Mouse (Mus musculus) CD4-positive helper T cell, adult 2 months (primary cell): ENCODE data around the gene Sorcs2.

ENCODE experiments used
- DNase-seq: peaks from one replicate; pipeline ENCODE4 v3.0.0-alpha.2; 2012; ENCODE audit warnings: low read depth, missing footprints, low spot score

Sorcs2 gene

GRCm38 (mm10) chr5:36179708-36180107 is 218.2 kb downstream of the Sorcs2 start:
- DNase-seq = no peak

- no peak for DNase-seq
Measured at GRCm38 (mm10) chr5:36178785-36179184, 219.2 kb downstream of the Sorcs2 start.

GRCm38 (mm10) chr5:36178215-36178614 is 219.7 kb downstream of the Sorcs2 start:
- no peak for DNase-seq

- no peak for DNase-seq
Measured at GRCm38 (mm10) chr5:36176873-36177272, 221.1 kb downstream of the Sorcs2 start.

GRCm38 (mm10) chr5:36176409-36176808 is 221.5 kb downstream of the Sorcs2 start:
- DNase-seq = no peak

- no peak for DNase-seq
Measured at GRCm38 (mm10) chr5:36174569-36175115, 223.3 kb downstream of the Sorcs2 start.

- no peak for DNase-seq
Measured at GRCm38 (mm10) chr5:36168963-36169650, 228.8 kb downstream of the Sorcs2 start.

GRCm38 (mm10) chr5:36166346-36167013 is 231.5 kb downstream of the Sorcs2 start:
- no peak for DNase-seq

GRCm38 (mm10) chr5:36165424-36166302 is 232.3 kb downstream of the Sorcs2 start:
- no peak for DNase-seq

GRCm38 (mm10) chr5:36154879-36155485 is 243.0 kb downstream of the Sorcs2 start:
- no peak for DNase-seq

- no peak for DNase-seq
Measured at GRCm38 (mm10) chr5:36153261-36153660, 244.7 kb downstream of the Sorcs2 start.

GRCm38 (mm10) chr5:36151086-36151485 is 246.9 kb downstream of the Sorcs2 start:
- no peak for DNase-seq

GRCm38 (mm10) chr5:36149098-36149497 is 248.8 kb downstream of the Sorcs2 start:
- DNase-seq = no peak

GRCm38 (mm10) chr5:36146589-36146988 is 251.3 kb downstream of the Sorcs2 start:
- no peak for DNase-seq

- no peak for DNase-seq
Measured at GRCm38 (mm10) chr5:36144560-36144959, 253.4 kb downstream of the Sorcs2 start.

GRCm38 (mm10) chr5:36141676-36142255 is 256.2 kb downstream of the Sorcs2 start:
- no peak for DNase-seq

GRCm38 (mm10) chr5:36141112-36141511 is 256.8 kb downstream of the Sorcs2 start:
- DNase-seq = peak; percentile 33

- peak; percentile 10 for DNase-seq
Measured at GRCm38 (mm10) chr5:36139766-36140165, 258.2 kb downstream of the Sorcs2 start.

GRCm38 (mm10) chr5:36135874-36136542 is 261.9 kb downstream of the Sorcs2 start:
- peak; percentile 12 for DNase-seq

- no peak for DNase-seq
Measured at GRCm38 (mm10) chr5:36134302-36134701, 263.6 kb downstream of the Sorcs2 start.

GRCm38 (mm10) chr5:36133893-36134292 is 264.0 kb downstream of the Sorcs2 start:
- no peak for DNase-seq
